Mouse (Mus musculus): ENCODE results near the gene Tet2. TPM values are rescaled to one million over a fixed set of nuclear protein-coding genes. Genes with fewer than 3 reads are reported as not detected.

Gene Tet2
- polyA plus RNA-seq, 1 experiment from 2014 or later = 12.9 TPM

DNA sequence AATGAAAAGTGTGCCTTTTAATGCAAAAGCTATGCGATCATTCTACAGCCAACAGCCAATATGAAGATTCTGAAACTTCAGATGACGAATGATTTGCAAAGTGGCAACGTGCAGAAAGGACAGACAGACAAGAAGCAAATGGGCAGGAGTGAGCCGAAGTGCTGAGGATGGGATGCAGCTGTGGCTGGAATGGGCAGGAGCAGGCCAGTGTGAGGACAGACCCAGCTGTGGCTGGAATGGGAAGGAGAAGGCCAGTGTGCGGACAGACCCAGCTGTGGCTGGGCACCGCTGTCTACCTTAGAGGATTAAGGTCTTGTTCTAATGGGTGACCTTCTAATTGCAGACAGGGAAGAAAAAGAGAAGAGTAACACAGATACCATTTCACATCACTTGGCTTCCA, 9.3 kb downstream of the Tet2 start:
- Histone ChIP-seq H3K36me3 (ENCODE audit: control insufficient read depth, insufficient read depth, low read length) (no peaks in the 10 kb centered on the region), H3K27ac (replicated peaks) (no peak overlapping the region), H3K4me1 (replicated peaks; ENCODE audit: control insufficient read depth, insufficient read depth) (0 out of 2 replicates have a peak, but pooled peaks cover 5% of the 10 kb centered on the region), H3K4me2 (replicated peaks; ENCODE audit: low read depth) (no peak overlapping the region), H3K9me3 (ENCODE audit: control insufficient read depth, low read length) (no peaks in the 10 kb centered on the region), H3K27me3 (ENCODE audit: control insufficient read depth, insufficient read depth, low read length) (no peaks in the 10 kb centered on the region), H3K9ac (ENCODE audit: low read length) (no peak overlapping the region), H3K4me3 (ENCODE audit: low read depth, low read length) (no peak overlapping the region)
- DNase-seq (ENCODE audit: low spot score) = no peak
- TF ChIP-seq CTCF (IDR thresholded peaks at IDR 0.05; ENCODE audit: low read depth) (no peak), EP300 (optimal IDR thresholded peaks at IDR 0.05) (no peak)
- 74% methylated on average over 6 of the region's 6 CpGs for WGBS
- no peak for ATAC-seq (ENCODE audit: low FRiP score, low TSS enrichment)

GRCm38 (mm10) chr3:133534066-133534465, 10.9 kb downstream of the Tet2 start:
- Histone ChIP-seq H3K4me1 (replicated peaks; ENCODE audit: control insufficient read depth, insufficient read depth) (0 out of 2 replicates have a peak, but pooled peaks cover 5% of the 10 kb centered on the region), H3K4me2 (replicated peaks; ENCODE audit: low read depth) (no peak overlapping the region), H3K27ac (replicated peaks) (no peak overlapping the region), H3K9me3 (ENCODE audit: control insufficient read depth, low read length) (no peaks in the 10 kb centered on the region), H3K36me3 (ENCODE audit: control insufficient read depth, insufficient read depth, low read length) (no peaks in the 10 kb centered on the region), H3K4me3 (ENCODE audit: low read depth, low read length) (no peak overlapping the region), H3K9ac (ENCODE audit: low read length) (no peak overlapping the region), H3K27me3 (ENCODE audit: control insufficient read depth, insufficient read depth, low read length) (no peaks in the 10 kb centered on the region)
- TF ChIP-seq CTCF (IDR thresholded peaks at IDR 0.05; ENCODE audit: low read depth) (no peak), EP300 (optimal IDR thresholded peaks at IDR 0.05) (no peak)
- no peak for ATAC-seq (ENCODE audit: low FRiP score, low TSS enrichment)
- DNase-seq (ENCODE audit: low spot score) = no peak
- WGBS = 30% methylated on average over 6 of the region's 6 CpGs

GRCm38 (mm10) chr3:133533272-133533995, 11.5 kb downstream of the Tet2 start:
- Histone ChIP-seq H3K9ac (ENCODE audit: low read length) (no peak overlapping the region), H3K4me3 (ENCODE audit: low read depth, low read length) (no peak overlapping the region), H3K4me1 (replicated peaks; ENCODE audit: control insufficient read depth, insufficient read depth) (0 out of 2 replicates have a peak, but pooled peaks cover 5% of the 10 kb centered on the region), H3K9me3 (ENCODE audit: control insufficient read depth, low read length) (no peaks in the 10 kb centered on the region), H3K36me3 (ENCODE audit: control insufficient read depth, insufficient read depth, low read length) (no peaks in the 10 kb centered on the region), H3K27ac (replicated peaks) (0 out of 2 replicates have a peak overlapping the region, but pooled peaks have one; percentile 41), H3K4me2 (replicated peaks; ENCODE audit: low read depth) (no peak overlapping the region), H3K27me3 (ENCODE audit: control insufficient read depth, insufficient read depth, low read length) (no peaks in the 10 kb centered on the region)
- 0 out of 2 replicates have a peak, but pooled peaks have one; percentile 70 for ATAC-seq (ENCODE audit: low FRiP score, low TSS enrichment)
- DNase-seq (ENCODE audit: low spot score) = no peak
- WGBS = 60% methylated on average over 11 of the region's 11 CpGs
- TF ChIP-seq EP300 (optimal IDR thresholded peaks at IDR 0.05) (no peak), CTCF (IDR thresholded peaks at IDR 0.05; ENCODE audit: low read depth) (no peak)

- 0 out of 2 replicates have a peak, but pooled peaks cover 5% of the 10 kb centered on the region for H3K4me1 ChIP-seq (replicated peaks; ENCODE audit: control insufficient read depth, insufficient read depth)
- no peak overlapping the region for H3K4me3 ChIP-seq (ENCODE audit: low read depth, low read length)
- H3K9me3 ChIP-seq (ENCODE audit: control insufficient read depth, low read length) = no peaks in the 10 kb centered on the region
- no peak for TF ChIP-seq EP300 (optimal IDR thresholded peaks at IDR 0.05)
- no peak for TF ChIP-seq CTCF (IDR thresholded peaks at IDR 0.05; ENCODE audit: low read depth)
- no peak overlapping the region for H3K27ac ChIP-seq (replicated peaks)
- 62% methylated on average over 3 of the region's 3 CpGs for WGBS
- no peaks in the 10 kb centered on the region for H3K36me3 ChIP-seq (ENCODE audit: control insufficient read depth, insufficient read depth, low read length)
- no peak overlapping the region for H3K4me2 ChIP-seq (replicated peaks; ENCODE audit: low read depth)
- DNase-seq (ENCODE audit: low spot score) = no peak
- no peak overlapping the region for H3K9ac ChIP-seq (ENCODE audit: low read length)
- no peaks in the 10 kb centered on the region for H3K27me3 ChIP-seq (ENCODE audit: control insufficient read depth, insufficient read depth, low read length)
- no peak for ATAC-seq (ENCODE audit: low FRiP score, low TSS enrichment)
Measured at GRCm38 (mm10) chr3:133532806-133533205, 12.1 kb downstream of the Tet2 start.

GRCm38 (mm10) chr3:133532252-133532651, 12.7 kb downstream of the Tet2 start:
- Histone ChIP-seq H3K9ac (ENCODE audit: low read length) (no peak overlapping the region), H3K27ac (replicated peaks) (no peak overlapping the region), H3K27me3 (ENCODE audit: control insufficient read depth, insufficient read depth, low read length) (no peaks in the 10 kb centered on the region), H3K4me1 (replicated peaks; ENCODE audit: control insufficient read depth, insufficient read depth) (0 out of 2 replicates have a peak, but pooled peaks cover 5% of the 10 kb centered on the region), H3K4me2 (replicated peaks; ENCODE audit: low read depth) (no peak overlapping the region), H3K4me3 (ENCODE audit: low read depth, low read length) (no peak overlapping the region), H3K9me3 (ENCODE audit: control insufficient read depth, low read length) (no peaks in the 10 kb centered on the region), H3K36me3 (ENCODE audit: control insufficient read depth, insufficient read depth, low read length) (no peaks in the 10 kb centered on the region)
- WGBS = 65% methylated on average over 6 of the region's 6 CpGs
- ATAC-seq (ENCODE audit: low FRiP score, low TSS enrichment) (no peak), DNase-seq (ENCODE audit: low spot score) (no peak)
- TF ChIP-seq CTCF (IDR thresholded peaks at IDR 0.05; ENCODE audit: low read depth) (no peak), EP300 (optimal IDR thresholded peaks at IDR 0.05) (no peak)

GRCm38 (mm10) chr3:133531101-133531500, 13.8 kb downstream of the Tet2 start:
- H3K4me3 ChIP-seq (ENCODE audit: low read depth, low read length) = no peak overlapping the region
- H3K9me3 ChIP-seq (ENCODE audit: control insufficient read depth, low read length) = no peaks in the 10 kb centered on the region
- no peaks in the 10 kb centered on the region for H3K36me3 ChIP-seq (ENCODE audit: control insufficient read depth, insufficient read depth, low read length)
- no peak overlapping the region for H3K27ac ChIP-seq (replicated peaks)
- TF ChIP-seq EP300 (optimal IDR thresholded peaks at IDR 0.05) (no peak), CTCF (IDR thresholded peaks at IDR 0.05; ENCODE audit: low read depth) (no peak)
- no peak overlapping the region for H3K4me2 ChIP-seq (replicated peaks; ENCODE audit: low read depth)
- H3K4me1 ChIP-seq (replicated peaks; ENCODE audit: control insufficient read depth, insufficient read depth) = 0 out of 2 replicates have a peak, but pooled peaks cover 5% of the 10 kb centered on the region
- H3K27me3 ChIP-seq (ENCODE audit: control insufficient read depth, insufficient read depth, low read length) = no peaks in the 10 kb centered on the region
- 72% methylated on average over 2 of the region's 2 CpGs for WGBS
- ATAC-seq (ENCODE audit: low FRiP score, low TSS enrichment) = no peak
- DNase-seq (ENCODE audit: low spot score) = no peak
- H3K9ac ChIP-seq (ENCODE audit: low read length) = no peak overlapping the region

Measured in stomach, postnatal 0 days (tissue).